Mouse (Mus musculus) neural tube, embryonic 11.5 days (tissue): Measurements from ENCODE around the gene Fam241a. TPM values are rescaled to one million over a fixed set of nuclear protein-coding genes. Genes with fewer than 3 reads are reported as not detected.

Experiments
- ATAC-seq: fragments of 200-750 bp; cut with Nextera tagmentation; 2 replicates; pipeline ENCODE4 v1.8.0; 2017; ENCODE audit warnings: moderate number of reproducible peaks, mild to moderate bottlenecking, moderate TSS enrichment, moderate library complexity; ENCODE audit not compliant: insufficient read depth, low FRiP score, low TSS enrichment
- DNase-seq: peaks from one replicate; pipeline ENCODE4 v3.0.0-alpha.2; 2015; ENCODE audit warnings: low spot score
- H3K27ac ChIP-seq: fragments of 300-500 bp; sonication (generic); 2 replicates; pipeline ENCODE4 v1.5.1; 2014; ENCODE audit warnings: low read depth, mild to moderate bottlenecking, low read length
- H3K27me3 ChIP-seq: fragments of 300-500 bp; sonication (generic); 2 replicates; pipeline ENCODE4 v1.6.1; 2014; ENCODE audit warnings: mild to moderate bottlenecking, low read length, mixed read lengths; ENCODE audit not compliant: control insufficient read depth, insufficient read depth
- H3K36me3 ChIP-seq: fragments of 300-500 bp; sonication (generic); 2 replicates; pipeline ENCODE4 v1.6.1; 2014; ENCODE audit warnings: mild to moderate bottlenecking, low read length, moderate library complexity, mixed read lengths; ENCODE audit not compliant: control insufficient read depth, insufficient read depth
- H3K4me1 ChIP-seq: fragments of 300-500 bp; sonication (generic); 2 replicates; pipeline ENCODE4 v1.6.1; 2014; ENCODE audit warnings: low read length, mixed read lengths; ENCODE audit not compliant: control insufficient read depth, insufficient read depth
- H3K4me2 ChIP-seq: fragments of 300-500 bp; sonication (generic); 2 replicates; pipeline ENCODE4 v1.6.1; 2014; ENCODE audit warnings: low read depth, mild to moderate bottlenecking, moderate library complexity
- H3K4me3 ChIP-seq: fragments of 300-500 bp; sonication (generic); 2 replicates; pipeline ENCODE4 v1.5.1; 2014; ENCODE audit warnings: low read depth, low read length
- H3K9ac ChIP-seq: fragments of 300-500 bp; sonication (generic); 2 replicates; pipeline ENCODE4 v1.6.1; 2014; ENCODE audit warnings: mild to moderate bottlenecking, low read length
- H3K9me3 ChIP-seq: fragments of 300-500 bp; sonication (generic); 2 replicates; pipeline ENCODE4 v1.6.1; 2016; ENCODE audit warnings: low read length; ENCODE audit not compliant: control insufficient read depth
- WGBS: fragments of 180-500 bp; shearing (Covaris S2); extraction: QIAGEN DNeasy Blood & Tissue Kit; methylation state at CpG from one replicate; pipeline ENCODE4 v1.1.7; 2014; 5-methylcytosine and 5-hydroxymethylcytosine counted together
- polyA plus RNA-seq: library from polyadenylated mRNA; unstranded; fragments of >200 nt; fragmentation: Nextera tagmentation; extraction: Ambion mirVana; gene quantifications from 2 replicates; pipeline ENCODE4 v1.2.1, GENCODE M21; 2014

Fam241a gene
- polyA plus RNA-seq, 1 experiment from 2014 or later, result 9.0 TPM

DNA sequence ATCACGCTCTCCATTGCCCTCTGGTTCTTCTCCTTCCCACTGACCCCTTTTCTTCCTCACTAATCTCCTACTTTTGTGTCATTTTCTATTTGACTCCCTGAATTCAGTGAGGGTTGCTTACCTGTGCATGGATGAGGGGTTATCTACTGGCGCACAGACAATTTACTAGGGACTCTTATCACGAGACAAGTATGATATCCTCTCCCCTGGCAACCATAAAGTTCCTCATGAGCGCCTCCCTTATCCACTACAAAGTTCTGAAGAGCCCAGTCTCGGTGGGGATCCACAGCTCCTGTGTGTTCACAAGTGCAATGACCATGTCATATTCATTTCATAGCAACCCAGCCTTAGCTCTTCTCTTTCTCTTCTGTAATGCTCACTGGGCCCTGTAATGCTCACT is 46.2 kb downstream of the Fam241a start:
- WGBS, result 85% methylated on average over 5 of the region's 5 CpGs
- ATAC-seq (no peak), DNase-seq (no peak)
- H3K4me2 ChIP-seq, result no peak overlapping the region
- no peak overlapping the region for H3K27ac ChIP-seq
- no peaks in the 10 kb centered on the region for H3K36me3 ChIP-seq
- no peaks in the 10 kb centered on the region for H3K9me3 ChIP-seq
- no peak overlapping the region for H3K9ac ChIP-seq
- no peaks in the 10 kb centered on the region for H3K4me1 ChIP-seq
- H3K4me3 ChIP-seq, result no peak overlapping the region
- H3K27me3 ChIP-seq, result no peaks in the 10 kb centered on the region

DNA sequence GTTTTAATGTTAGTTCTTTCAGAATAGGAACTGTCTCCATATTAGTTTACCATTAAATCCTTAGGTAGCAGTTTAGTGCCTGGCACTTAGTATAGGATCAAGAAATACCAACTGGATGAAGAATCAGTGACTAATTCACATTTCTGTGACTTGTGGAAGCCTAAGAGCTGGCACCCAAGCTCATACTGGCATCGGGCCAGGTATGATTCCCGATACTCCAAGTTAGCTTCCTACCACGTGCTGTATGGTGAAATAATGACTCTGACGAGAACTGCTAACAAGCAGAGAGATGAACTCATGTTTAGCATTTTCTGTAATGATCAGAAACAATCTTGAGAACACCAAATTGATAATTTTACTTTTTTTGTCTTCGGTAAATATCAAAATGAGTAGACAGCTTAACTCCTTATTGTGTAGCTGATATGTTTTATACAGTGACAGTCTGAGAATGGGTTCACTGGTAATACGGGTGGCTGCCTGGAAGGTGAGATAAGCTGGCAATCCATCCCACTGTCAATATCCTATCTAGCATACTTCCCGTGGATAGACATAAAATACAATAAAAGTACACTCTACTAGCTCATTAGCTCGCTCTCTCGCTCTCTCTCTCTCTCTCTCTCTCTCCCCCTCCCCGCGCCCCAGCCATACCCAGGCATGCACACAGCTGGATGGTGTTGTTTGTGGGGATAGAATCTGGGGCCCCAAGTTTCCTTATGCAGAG is 47.9 kb downstream of the Fam241a start:
- no peaks in the 10 kb centered on the region for H3K4me1 ChIP-seq
- no peak for DNase-seq
- no peaks in the 10 kb centered on the region for H3K36me3 ChIP-seq
- no peak overlapping the region for H3K27ac ChIP-seq
- no peak overlapping the region for H3K9ac ChIP-seq
- 90% methylated on average over 11 of the region's 11 CpGs for WGBS
- H3K4me2 ChIP-seq, result no peak overlapping the region
- ATAC-seq, result no peak
- H3K4me3 ChIP-seq, result no peak overlapping the region
- H3K27me3 ChIP-seq, result no peaks in the 10 kb centered on the region
- no peaks in the 10 kb centered on the region for H3K9me3 ChIP-seq

DNA sequence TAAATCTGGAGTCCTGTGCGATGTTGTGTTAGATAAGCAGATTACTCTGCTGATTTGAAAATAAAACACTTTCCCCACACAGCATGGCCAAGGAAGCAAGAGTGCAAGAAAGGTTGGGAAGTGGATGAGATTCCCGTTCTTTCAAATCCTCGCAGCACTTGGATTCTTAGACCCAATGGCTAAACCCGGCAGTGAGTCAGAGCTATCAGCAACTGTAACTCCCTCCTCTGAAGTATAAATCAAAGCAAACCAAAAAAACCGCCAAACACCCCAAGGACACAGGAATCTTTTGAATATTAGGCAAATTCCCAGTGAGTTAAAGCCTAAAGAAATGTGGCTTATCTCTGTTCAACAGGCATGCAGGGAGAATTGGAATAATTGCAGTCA is 52.2 kb downstream of the Fam241a start:
- no peak overlapping the region for H3K9ac ChIP-seq
- H3K36me3 ChIP-seq, result no peaks in the 10 kb centered on the region
- 85% methylated on average over 5 of the region's 5 CpGs for WGBS
- DNase-seq (no peak), ATAC-seq (no peak)
- H3K27me3 ChIP-seq, result no peaks in the 10 kb centered on the region
- H3K27ac ChIP-seq, result no peak overlapping the region
- H3K4me3 ChIP-seq, result no peak overlapping the region
- no peaks in the 10 kb centered on the region for H3K4me1 ChIP-seq
- H3K9me3 ChIP-seq, result no peaks in the 10 kb centered on the region
- H3K4me2 ChIP-seq, result no peak overlapping the region

GRCm38 (mm10) chr3:127843324-127843940 is 52.7 kb downstream of the Fam241a start:
- Histone ChIP-seq H3K4me3 (no peak overlapping the region), H3K27me3 (no peaks in the 10 kb centered on the region), H3K4me2 (no peak overlapping the region), H3K27ac (no peak overlapping the region), H3K9ac (no peak overlapping the region), H3K36me3 (no peaks in the 10 kb centered on the region), H3K4me1 (no peaks in the 10 kb centered on the region), H3K9me3 (no peaks in the 10 kb centered on the region)
- ATAC-seq, result no peak
- no peak for DNase-seq
- WGBS, result 76% methylated on average over 2 of the region's 2 CpGs

- Histone ChIP-seq H3K4me3 (no peak overlapping the region), H3K9me3 (no peaks in the 10 kb centered on the region), H3K9ac (no peak overlapping the region), H3K27me3 (no peaks in the 10 kb centered on the region), H3K4me2 (no peak overlapping the region), H3K4me1 (0 out of 2 replicates have a peak, but pooled peaks cover 2% of the 10 kb centered on the region), H3K27ac (no peak overlapping the region), H3K36me3 (no peaks in the 10 kb centered on the region)
- ATAC-seq (no peak), DNase-seq (no peak)
- WGBS, result 78% methylated on average over 8 of the region's 8 CpGs
Observed at GRCm38 (mm10) chr3:127841926-127842325, 54.2 kb downstream of the Fam241a start.

- Histone ChIP-seq H3K9ac (peak overlapping the region; percentile 64), H3K27ac (peak overlapping the region; percentile 69), H3K4me3 (peak overlapping the region; percentile 95), H3K9me3 (no peaks in the 10 kb centered on the region), H3K4me1 (peaks cover 9% of the 10 kb centered on the region), H3K4me2 (peak overlapping the region; percentile 41), H3K36me3 (no peaks in the 10 kb centered on the region), H3K27me3 (no peaks in the 10 kb centered on the region)
- DNase-seq (no peak), ATAC-seq (peak; percentile 3; the same call in 1 of the 2 replicates)
- WGBS, result 33% methylated on average over 8 of the region's 8 CpGs
Observed at GRCm38 (mm10) chr3:127837972-127838644, 58.0 kb downstream of the Fam241a start.

DNA sequence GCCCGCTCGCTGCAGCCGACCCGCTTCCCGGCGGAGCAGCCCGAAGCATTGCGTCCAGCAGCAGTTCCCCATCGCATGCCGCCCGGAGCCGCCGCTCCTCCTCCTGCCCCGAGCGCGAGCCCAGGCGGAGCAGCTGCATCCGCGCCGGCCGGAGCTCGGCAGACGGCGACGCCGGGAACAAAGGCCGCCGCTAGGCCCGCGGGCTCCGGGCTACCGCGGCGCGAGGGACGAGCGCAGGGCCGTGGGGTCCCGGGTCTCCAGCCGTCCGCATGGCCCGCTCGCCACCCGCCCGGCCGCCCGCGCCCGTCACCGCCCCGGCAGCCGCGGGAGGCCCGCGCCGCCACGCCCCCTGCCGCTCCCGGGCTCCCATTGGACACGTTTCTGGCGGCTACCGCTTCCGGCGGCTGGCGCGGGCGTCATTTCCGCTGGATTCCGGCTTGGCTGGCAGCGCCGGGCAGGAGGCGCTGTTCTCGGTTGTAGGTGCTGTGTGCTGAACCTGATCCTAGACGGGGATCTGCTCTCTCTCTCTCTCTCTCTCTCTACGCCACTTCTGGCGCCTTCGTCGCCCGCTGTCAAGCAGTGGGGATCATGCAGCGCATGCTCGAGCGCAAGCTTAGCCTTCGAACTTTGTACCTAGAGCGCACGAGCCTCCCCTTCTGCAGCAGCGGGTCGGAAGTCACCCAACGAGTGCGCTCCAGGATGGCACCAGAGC is 58.8 kb downstream of the Fam241a start, which contains the start of gene Ap1ar:
Gene Ap1ar (minus strand): TSS at position 370 of the 712 bp plus-strand sequence.
- Histone ChIP-seq H3K36me3 (no peaks in the 10 kb centered on the region), H3K9me3 (no peaks in the 10 kb centered on the region), H3K9ac (peak within 1 kb of the TSS; percentile 88), H3K4me2 (peak within 1 kb of the TSS; percentile 62), H3K4me3 (peak within 1 kb of the TSS; percentile 95), H3K27ac (peak within 1 kb of the TSS; percentile 69), H3K27me3 (no peaks in the 10 kb centered on the region), H3K4me1 (peaks cover 9% of the 10 kb centered on the region)
- DNase-seq (peak; percentile 98), ATAC-seq (peak; percentile 96)
- 0% methylated on average over 55 of the region's 89 CpGs for WGBS

GRCm38 (mm10) chr3:127836798-127837153 is 59.3 kb downstream of the Fam241a start:
- no peaks in the 10 kb centered on the region for H3K36me3 ChIP-seq
- H3K27me3 ChIP-seq, result no peaks in the 10 kb centered on the region
- H3K4me1 ChIP-seq, result peaks cover 9% of the 10 kb centered on the region
- H3K4me2 ChIP-seq, result peak overlapping the region; percentile 62
- peak overlapping the region; percentile 69; the same call in 1 of the 2 replicates for H3K27ac ChIP-seq
- no peaks in the 10 kb centered on the region for H3K9me3 ChIP-seq
- 0% methylated on average over 15 of the region's 17 CpGs for WGBS
- peak overlapping the region; percentile 88 for H3K9ac ChIP-seq
- no peak for DNase-seq
- peak; percentile 2; the same call in 1 of the 2 replicates for ATAC-seq
- peak overlapping the region; percentile 95 for H3K4me3 ChIP-seq
